ENCODE assay signal across 27 mouse cellular contexts in the genomic region with DNA sequence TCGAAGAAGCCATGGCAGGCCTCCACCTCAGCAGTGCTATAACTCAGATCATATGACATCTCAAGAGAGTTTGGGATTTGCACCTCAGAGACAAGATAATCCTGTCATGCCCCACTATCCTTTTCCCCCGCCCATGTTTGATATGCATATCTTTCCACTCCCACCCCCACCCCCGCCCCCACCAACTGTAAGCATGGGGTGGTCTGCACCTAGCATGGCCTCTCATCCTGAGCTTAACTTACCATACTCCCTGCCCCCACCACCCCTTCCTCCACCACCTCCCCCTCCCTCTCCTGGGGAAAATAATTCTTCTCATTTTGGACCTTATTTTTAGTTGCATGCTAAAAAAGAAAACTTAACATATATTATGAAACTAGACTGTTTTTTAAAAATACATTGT. TPM values are rescaled to one million over a fixed set of nuclear protein-coding genes. Genes with fewer than 3 reads are reported as not detected.
A peak's percentile ranks its signal among the peaks of the same experiment; 100 is the strongest.
DNase-seq lines count a peak whose midpoint lies in the region; ATAC-seq lines count a peak whose summit lies in the region.
"Had no signal": no experiment of that assay in that cellular context is flagged by ENCODE, and none has a peak within 500 bp of the region (broad histone marks: within the 10 kb centered on the region; RNA-seq: fewer than 3 reads in every experiment).

No protein-coding gene starts in this region.

- no peaks in the 10 kb centered on the region for H3K4me1 ChIP-seq in embryonic facial prominence, embryonic 13.5 days
- H3K4me1 ChIP-seq in embryonic facial prominence, embryonic 10.5 days = 0 out of 2 replicates have a peak, but pooled peaks cover 4% of the 10 kb centered on the region
- H3K4me1 ChIP-seq in hindbrain, embryonic 11.5 days (replicated peaks; ENCODE audit: control insufficient read depth, insufficient read depth, low read length) = no peaks in the 10 kb centered on the region
- H3K4me1 ChIP-seq in hindbrain, embryonic 14.5 days (replicated peaks; ENCODE audit: control insufficient read depth, insufficient read depth, low read length) = no peaks in the 10 kb centered on the region
- no peaks in the 10 kb centered on the region for H3K4me1 ChIP-seq in midbrain, embryonic 11.5 days (ENCODE audit: control insufficient read depth, insufficient read depth, low read length)
- peaks cover 6% of the 10 kb centered on the region; the same call in 1 of the 2 replicates for H3K4me1 ChIP-seq in midbrain, embryonic 10.5 days
- H3K4me1 ChIP-seq: embryonic facial prominence, embryonic 12.5 days; heart, embryonic 10.5 days; heart, embryonic 13.5 days had no signal

- no peaks in the 10 kb centered on the region for H3K9me3 ChIP-seq in embryonic facial prominence, embryonic 13.5 days
- H3K9me3 ChIP-seq in embryonic facial prominence, embryonic 10.5 days = no peaks in the 10 kb centered on the region
- no peaks in the 10 kb centered on the region for H3K9me3 ChIP-seq in hindbrain, embryonic 11.5 days (ENCODE audit: control insufficient read depth, low read length)
- no peaks in the 10 kb centered on the region for H3K9me3 ChIP-seq in hindbrain, embryonic 14.5 days (ENCODE audit: control insufficient read depth, low read length)
- no peaks in the 10 kb centered on the region for H3K9me3 ChIP-seq in midbrain, embryonic 11.5 days (ENCODE audit: control insufficient read depth, low read length)
- no peaks in the 10 kb centered on the region for H3K9me3 ChIP-seq in midbrain, embryonic 10.5 days (replicated peaks)
- H3K9me3 ChIP-seq: embryonic facial prominence, embryonic 12.5 days; heart, embryonic 10.5 days; heart, embryonic 13.5 days; hindbrain, embryonic 13.5 days had no signal

- no peak overlapping the region for H3K9ac ChIP-seq in embryonic facial prominence, embryonic 13.5 days
- no peak overlapping the region for H3K9ac ChIP-seq in hindbrain, embryonic 11.5 days (ENCODE audit: low read depth, low read length)
- H3K9ac ChIP-seq in hindbrain, embryonic 14.5 days = no peak overlapping the region
- H3K9ac ChIP-seq in midbrain, embryonic 11.5 days (ENCODE audit: low read length) = no peak overlapping the region
- H3K9ac ChIP-seq: embryonic facial prominence, embryonic 12.5 days; heart, embryonic 13.5 days; hindbrain, embryonic 13.5 days had no signal

- H3K4me2 ChIP-seq in embryonic facial prominence, embryonic 13.5 days = no peak overlapping the region
- H3K4me2 ChIP-seq in hindbrain, embryonic 11.5 days (replicated peaks; ENCODE audit: low read depth, low read length) = no peak overlapping the region
- H3K4me2 ChIP-seq in hindbrain, embryonic 14.5 days (replicated peaks) = no peak overlapping the region
- no peak overlapping the region for H3K4me2 ChIP-seq in midbrain, embryonic 11.5 days
- H3K4me2 ChIP-seq: embryonic facial prominence, embryonic 12.5 days; heart, embryonic 13.5 days; hindbrain, embryonic 13.5 days had no signal

- H3K36me3 ChIP-seq in embryonic facial prominence, embryonic 13.5 days = no peaks in the 10 kb centered on the region
- H3K36me3 ChIP-seq in embryonic facial prominence, embryonic 10.5 days (replicated peaks) = no peaks in the 10 kb centered on the region
- H3K36me3 ChIP-seq in hindbrain, embryonic 11.5 days (ENCODE audit: control insufficient read depth, insufficient read depth, low read length) = no peaks in the 10 kb centered on the region
- H3K36me3 ChIP-seq in hindbrain, embryonic 14.5 days (replicated peaks; ENCODE audit: control insufficient read depth, insufficient read depth) = no peaks in the 10 kb centered on the region
- no peaks in the 10 kb centered on the region for H3K36me3 ChIP-seq in midbrain, embryonic 11.5 days (ENCODE audit: control insufficient read depth, insufficient read depth, low read length)
- no peaks in the 10 kb centered on the region for H3K36me3 ChIP-seq in midbrain, embryonic 10.5 days
- H3K36me3 ChIP-seq: embryonic facial prominence, embryonic 12.5 days; G1E; heart, embryonic 10.5 days; heart, embryonic 13.5 days; hindbrain, embryonic 13.5 days had no signal

- no peak for DNase-seq in embryonic facial prominence, embryonic 10.5 days (ENCODE audit: low spot score)
- no peak for DNase-seq in hindbrain, embryonic 11.5 days (ENCODE audit: low spot score)
- DNase-seq in hindbrain, embryonic 14.5 days (ENCODE audit: low spot score) = no peak
- DNase-seq in midbrain, embryonic 11.5 days (ENCODE audit: low spot score, missing footprints) = no peak
- no peak for DNase-seq in midbrain, embryonic 10.5 days (ENCODE audit: low spot score)
- peak; percentile 64 for DNase-seq in A20 (ENCODE audit: low read depth, low spot score)
- DNase-seq: adrenal gland, postnatal 10 days; adrenal gland, postnatal 36 days; B cell, adult 2 months; cerebellum, adult 18-20 months; cerebellum, adult 9-10 months; cerebellum, postnatal 14 days; gastrocnemius, postnatal 10 days; gastrocnemius, postnatal 36 days; heart, adult 2 months; heart, postnatal 14 days; heart, postnatal 4 days had no signal

- 52% methylated on average over 3 of the region's 3 CpGs for WGBS in embryonic facial prominence, embryonic 13.5 days
- WGBS in embryonic facial prominence, embryonic 10.5 days = 70% methylated on average over 3 of the region's 3 CpGs
- 82% methylated on average over 3 of the region's 3 CpGs for WGBS in hindbrain, embryonic 11.5 days
- WGBS in hindbrain, embryonic 14.5 days = 73% methylated on average over 3 of the region's 3 CpGs
- 54% methylated on average over 3 of the region's 3 CpGs for WGBS in midbrain, embryonic 11.5 days
- WGBS in midbrain, embryonic 10.5 days = 70% methylated on average over 3 of the region's 3 CpGs

- peaks cover 8% of the 10 kb centered on the region; the same call in 1 of the 2 replicates for H3K27me3 ChIP-seq in embryonic facial prominence, embryonic 13.5 days
- peaks cover 11% of the 10 kb centered on the region; the same call in 1 of the 2 replicates for H3K27me3 ChIP-seq in embryonic facial prominence, embryonic 10.5 days (replicated peaks; ENCODE audit: low read depth, poor library complexity, severe bottlenecking)
- H3K27me3 ChIP-seq in hindbrain, embryonic 11.5 days (ENCODE audit: control insufficient read depth, insufficient read depth, low read length) = no peaks in the 10 kb centered on the region
- no peaks in the 10 kb centered on the region for H3K27me3 ChIP-seq in hindbrain, embryonic 14.5 days (ENCODE audit: control insufficient read depth, insufficient read depth, low read length)
- H3K27me3 ChIP-seq in midbrain, embryonic 11.5 days (ENCODE audit: control insufficient read depth, insufficient read depth, low read length) = no peaks in the 10 kb centered on the region
- no peaks in the 10 kb centered on the region for H3K27me3 ChIP-seq in midbrain, embryonic 10.5 days (ENCODE audit: low read depth, poor library complexity, severe bottlenecking)
- H3K27me3 ChIP-seq: CH12.LX; embryonic facial prominence, embryonic 12.5 days; heart, embryonic 13.5 days; hindbrain, embryonic 13.5 days had no signal

- H3K27ac ChIP-seq in embryonic facial prominence, embryonic 13.5 days = no peak overlapping the region
- H3K27ac ChIP-seq in embryonic facial prominence, embryonic 10.5 days (replicated peaks) = no peak overlapping the region
- no peak overlapping the region for H3K27ac ChIP-seq in hindbrain, embryonic 11.5 days (ENCODE audit: low read depth, low read length)
- H3K27ac ChIP-seq in hindbrain, embryonic 14.5 days = no peak overlapping the region
- no peak overlapping the region for H3K27ac ChIP-seq in midbrain, embryonic 11.5 days (ENCODE audit: low read depth, low read length)
- H3K27ac ChIP-seq in midbrain, embryonic 10.5 days (replicated peaks) = no peak overlapping the region
- H3K27ac ChIP-seq: embryonic facial prominence, embryonic 12.5 days; heart, adult 2 months; heart, embryonic 10.5 days; heart, embryonic 13.5 days; hindbrain, embryonic 13.5 days had no signal

- ATAC-seq in embryonic facial prominence, embryonic 13.5 days (ENCODE audit: insufficient number of reproducible peaks, insufficient read depth, low FRiP score, low TSS enrichment, low read depth) = 0 out of 2 replicates have a peak, but pooled peaks have one; percentile 32
- ATAC-seq in hindbrain, embryonic 11.5 days (ENCODE audit: low FRiP score) = peak; percentile 35; the same call in 1 of the 2 replicates
- ATAC-seq in hindbrain, embryonic 14.5 days (ENCODE audit: low FRiP score) = no peak
- ATAC-seq in midbrain, embryonic 11.5 days (ENCODE audit: low FRiP score) = peak; percentile 57
- ATAC-seq: forebrain, embryonic 14.5 days; Patski had no signal

- H3K4me3 ChIP-seq in embryonic facial prominence, embryonic 13.5 days = no peak overlapping the region
- no peak overlapping the region for H3K4me3 ChIP-seq in embryonic facial prominence, embryonic 10.5 days
- no peak overlapping the region for H3K4me3 ChIP-seq in hindbrain, embryonic 11.5 days (ENCODE audit: low read depth, low read length)
- H3K4me3 ChIP-seq in hindbrain, embryonic 14.5 days (replicated peaks; ENCODE audit: low read length) = no peak overlapping the region
- H3K4me3 ChIP-seq in midbrain, embryonic 11.5 days (ENCODE audit: low read depth, low read length) = no peak overlapping the region
- no peak overlapping the region for H3K4me3 ChIP-seq in midbrain, embryonic 10.5 days
- H3K4me3 ChIP-seq: embryonic facial prominence, embryonic 12.5 days; erythroblast, embryonic 14.5 days; heart, adult 2 months; heart, embryonic 10.5 days; heart, embryonic 13.5 days; hindbrain, embryonic 13.5 days had no signal

RNA-seq across cellular contexts. Expression of gene Pnpla8, which starts 1.9 kb away (rescaled TPM):
- polyA plus RNA-seq in embryonic facial prominence, embryonic 13.5 days (2015; fragmentation: Nextera tagmentation; extraction: Ambion mirVana) = 61.2 and 63.5 TPM in 2 replicates
- 46.4 and 47.0 TPM in 2 replicates for polyA plus RNA-seq in embryonic facial prominence, embryonic 10.5 days (2016; fragmentation: Nextera tagmentation; extraction: Ambion mirVana)
- polyA plus RNA-seq in hindbrain, embryonic 11.5 days (2014; fragmentation: Nextera tagmentation; extraction: Ambion mirVana) = 77.4 and 90.1 TPM in 2 replicates
- 142 and 165 TPM in 2 replicates for polyA plus RNA-seq in hindbrain, embryonic 14.5 days (2014; fragmentation: Nextera tagmentation; extraction: Ambion mirVana)
- 95.6 and 107 TPM in 2 replicates for polyA plus RNA-seq in midbrain, embryonic 11.5 days (2014; fragmentation: Nextera tagmentation; extraction: Ambion mirVana)
- 55.7 and 67.0 TPM in 2 replicates for polyA plus RNA-seq in midbrain, embryonic 10.5 days (2016; fragmentation: Nextera tagmentation; extraction: Ambion mirVana)

RNA-seq across cellular contexts. Expression of gene Dnajb9, which starts 12.9 kb away (rescaled TPM):
- polyA plus RNA-seq in embryonic facial prominence, embryonic 13.5 days (2015; fragmentation: Nextera tagmentation; extraction: Ambion mirVana) = 19.8 and 25.7 TPM in 2 replicates
- 16.0 and 16.8 TPM in 2 replicates for polyA plus RNA-seq in embryonic facial prominence, embryonic 10.5 days (2016; fragmentation: Nextera tagmentation; extraction: Ambion mirVana)
- 37.1 and 38.7 TPM in 2 replicates for polyA plus RNA-seq in hindbrain, embryonic 11.5 days (2014; fragmentation: Nextera tagmentation; extraction: Ambion mirVana)
- 38.2 and 48.7 TPM in 2 replicates for polyA plus RNA-seq in hindbrain, embryonic 14.5 days (2014; fragmentation: Nextera tagmentation; extraction: Ambion mirVana)
- 30.6 and 35.0 TPM in 2 replicates for polyA plus RNA-seq in midbrain, embryonic 11.5 days (2014; fragmentation: Nextera tagmentation; extraction: Ambion mirVana)
- polyA plus RNA-seq in midbrain, embryonic 10.5 days (2016; fragmentation: Nextera tagmentation; extraction: Ambion mirVana) = 17.6 and 18.7 TPM in 2 replicates
